Mouse (Mus musculus) stomach, postnatal 0 days (tissue): ENCODE measurements around the gene AI597479.

Source experiments
- CTCF ChIP-seq: IDR thresholded peaks from 2 replicates; pipeline ENCODE4 v1.5.1; 2016; ENCODE audit warnings: antibody characterized with exemption, low read depth, mild to moderate bottlenecking, moderate library complexity
- EP300 ChIP-seq: optimal IDR thresholded peaks from 2 replicates; pipeline ENCODE3; 2016; ENCODE audit warnings: antibody characterized with exemption

GRCm38 (mm10) chr1:43074791-43075190 lies 23.7 kb upstream of the AI597479 start:
- TF ChIP-seq EP300 = no peak
- TF ChIP-seq CTCF = no peak
